Mouse (Mus musculus) MEL (cell line): ENCODE data around the gene Cyp27a1. TPM values are rescaled to one million over a fixed set of nuclear protein-coding genes. Genes with fewer than 3 reads are reported as not detected.
A peak's percentile ranks its signal among the peaks of the same experiment; 100 is the strongest.

Experiments used
- DNase-seq: peaks from one replicate; pipeline ENCODE4 v3.0.0; 2011; ENCODE audit warnings: low read depth, low spot score
- H3K27ac ChIP-seq: 2 replicates; pipeline ENCODE4 v1.5.1; 2012; ENCODE audit warnings: low read depth, mild to moderate bottlenecking, control low read depth, low read length, moderate library complexity; ENCODE audit not compliant: control insufficient read depth
- H3K27me3 ChIP-seq, 2 experiments: fragments of 150-350 bp in 1 of 2; sonication (generic) in 1 of 2; 2 replicates each; pipeline ENCODE4 v1.6.1; 2012; ENCODE audit warnings: low read length in 2 of 2, mild to moderate bottlenecking in 2 of 2, improper control_type of control experiment in 1 of 2, moderate library complexity in 1 of 2; ENCODE audit not compliant: insufficient read depth in 2 of 2, control insufficient read depth in 1 of 2
- H3K36me3 ChIP-seq, 2 experiments: 2 replicates each; pipeline ENCODE4 v1.6.1; 2012 to 2014; ENCODE audit warnings: low read length in 2 of 2, improper control_type of control experiment in 1 of 2, inconsistent platforms in 1 of 2, mild to moderate bottlenecking in 1 of 2; ENCODE audit not compliant: insufficient read depth in 2 of 2, control insufficient read depth in 1 of 2
- H3K4me1 ChIP-seq, 2 experiments: fragments of 150-350 bp in 1 of 2; sonication (generic) in 1 of 2; 2 replicates each; pipeline ENCODE4 v1.6.1; 2012; ENCODE audit warnings: low read length in 2 of 2, improper control_type of control experiment in 1 of 2, mild to moderate bottlenecking in 1 of 2; ENCODE audit not compliant: insufficient read depth in 2 of 2, control insufficient read depth in 1 of 2
- H3K4me3 ChIP-seq, 2 experiments: fragments of 150-350 bp in 1 of 2; sonication (generic) in 1 of 2; 2 replicates each; pipeline ENCODE4 v1.5.1; 2012; ENCODE audit warnings: low read depth in 2 of 2, low read length in 2 of 2, mild to moderate bottlenecking in 2 of 2, moderate library complexity in 2 of 2, control low read depth in 1 of 2, improper control_type of control experiment in 1 of 2; ENCODE audit not compliant: control insufficient read depth in 1 of 2, insufficient read depth in 1 of 2
- H3K79me2 ChIP-seq: 2 replicates; pipeline ENCODE4 v1.6.1; 2012; ENCODE audit warnings: mild to moderate bottlenecking, low read length, moderate library complexity; ENCODE audit not compliant: control insufficient read depth, poor library complexity, insufficient read depth
- H3K9ac ChIP-seq: 2 replicates; pipeline ENCODE4 v1.6.1; 2012; ENCODE audit warnings: low read depth, mild to moderate bottlenecking, control low read depth, low read length, moderate library complexity; ENCODE audit not compliant: control insufficient read depth, poor library complexity, severe bottlenecking
- H3K9me3 ChIP-seq: fragments of 150-350 bp; sonication (generic); replicated peaks from 2 replicates; pipeline ENCODE4 v1.6.1; 2012; ENCODE audit warnings: mild to moderate bottlenecking, low read length, improper control_type of control experiment, moderate library complexity; ENCODE audit not compliant: insufficient read depth
- BHLHE40 ChIP-seq: IDR thresholded peaks from 2 replicates; pipeline ENCODE4 v1.6.1; 2012; ENCODE audit warnings: low read depth, mild to moderate bottlenecking, inconsistent platforms, low read length, improper control_type of control experiment, borderline replicate concordance
- CHD2 ChIP-seq: IDR thresholded peaks from 2 replicates; pipeline ENCODE4 v1.6.1; 2011; ENCODE audit warnings: low read length, improper control_type of control experiment
- CTCF ChIP-seq, 3 experiments: IDR thresholded peaks in 2 of 3; conservative IDR thresholded peaks in 1 of 3; 2 replicates each; pipeline ENCODE4 v1.5.1; 2011 to 2012; ENCODE audit warnings: low read length in 3 of 3, low read depth in 2 of 3, mild to moderate bottlenecking in 2 of 3, improper control_type of control experiment in 1 of 3, inconsistent platforms in 1 of 3, mixed read lengths in 1 of 3, moderate library complexity in 1 of 3; ENCODE audit not compliant: control insufficient read depth in 1 of 3, insufficient read depth in 1 of 3, poor library complexity in 1 of 3, severe bottlenecking in 1 of 3
- ELF1 ChIP-seq: IDR thresholded peaks from 2 replicates; pipeline ENCODE4 v1.6.1; 2014; ENCODE audit warnings: low read depth, mild to moderate bottlenecking, inconsistent platforms, low read length, improper control_type of control experiment, moderate library complexity
- EP300 ChIP-seq, 2 experiments: IDR thresholded peaks; 2 replicates each; pipeline ENCODE4 v1.6.1; 2011; ENCODE audit warnings: improper control_type of control experiment in 2 of 2, low read length in 2 of 2, low read depth in 1 of 2, mild to moderate bottlenecking in 1 of 2
- GABPA ChIP-seq: IDR thresholded peaks from 2 replicates; pipeline ENCODE4 v1.6.1; 2012; ENCODE audit warnings: low read depth, mild to moderate bottlenecking, inconsistent platforms, low read length, improper control_type of control experiment, moderate library complexity
- JUND ChIP-seq: IDR thresholded peaks from 2 replicates; pipeline ENCODE4 v1.6.1; 2011; ENCODE audit warnings: low read depth, mild to moderate bottlenecking, improper control_type of control experiment, low read length
- MAX ChIP-seq: IDR thresholded peaks from 2 replicates; pipeline ENCODE4 v1.6.1; 2011; ENCODE audit warnings: low read length, improper control_type of control experiment
- MEF2A ChIP-seq: IDR thresholded peaks from 2 replicates; pipeline ENCODE4 v1.6.1; 2014; ENCODE audit warnings: low read depth, mild to moderate bottlenecking, inconsistent platforms, low read length, improper control_type of control experiment; ENCODE audit not compliant: poor library complexity, insufficient replicate concordance, severe bottlenecking; ENCODE audit errors: extremely low read depth
- MYC ChIP-seq: IDR thresholded peaks from 2 replicates; pipeline ENCODE4 v1.6.1; 2011; ENCODE audit warnings: low read depth, mild to moderate bottlenecking, low read length, improper control_type of control experiment, moderate library complexity
- NELFE ChIP-seq: IDR thresholded peaks from 2 replicates; pipeline ENCODE4 v1.6.1; 2011; ENCODE audit warnings: low read depth, low read length, improper control_type of control experiment
- POLR2A ChIP-seq, 2 experiments: IDR thresholded peaks; 2 replicates each; pipeline ENCODE4 v1.6.1; 2011 to 2012; ENCODE audit warnings: low read length in 2 of 2, mild to moderate bottlenecking in 2 of 2, control low read depth in 1 of 2, improper control_type of control experiment in 1 of 2, low read depth in 1 of 2, moderate library complexity in 1 of 2; ENCODE audit not compliant: control insufficient read depth in 1 of 2, insufficient read depth in 1 of 2, poor library complexity in 1 of 2
- SMC3 ChIP-seq: IDR thresholded peaks from 2 replicates; pipeline ENCODE4 v1.6.1; 2011; ENCODE audit warnings: low read depth, low read length, improper control_type of control experiment
- TAL1 ChIP-seq: IDR thresholded peaks from 2 replicates; pipeline ENCODE4 v1.6.1; 2012; ENCODE audit warnings: mild to moderate bottlenecking, inconsistent platforms, low read length, moderate library complexity, mixed read lengths
- TBP ChIP-seq: IDR thresholded peaks from 2 replicates; pipeline ENCODE4 v1.8.0; 2011; ENCODE audit warnings: low read depth, low read length, improper control_type of control experiment
- UBTF ChIP-seq: IDR thresholded peaks from 2 replicates; pipeline ENCODE4 v1.6.1; 2012; ENCODE audit warnings: low read depth, mild to moderate bottlenecking, inconsistent platforms, low read length, improper control_type of control experiment, moderate library complexity, borderline replicate concordance; ENCODE audit not compliant: insufficient read depth
- USF1 ChIP-seq: IDR thresholded peaks from 2 replicates; pipeline ENCODE4 v1.6.1; 2014; ENCODE audit warnings: low read depth, mild to moderate bottlenecking, inconsistent platforms, low read length, improper control_type of control experiment, moderate library complexity
- ZC3H11A ChIP-seq: IDR thresholded peaks from 2 replicates; pipeline ENCODE4 v1.6.1; 2012; ENCODE audit warnings: low read depth, mild to moderate bottlenecking, inconsistent platforms, low read length, improper control_type of control experiment
- ZMIZ1 ChIP-seq: IDR thresholded peaks from 2 replicates; pipeline ENCODE4 v1.6.1; 2012; ENCODE audit warnings: low read depth, mild to moderate bottlenecking, inconsistent platforms, low read length, improper control_type of control experiment, moderate library complexity
- polyA plus RNA-seq, 2 experiments: library from polyadenylated mRNA; stranded (reverse) in 1 of 2; unstranded in 1 of 2; fragments of >175 nt in 1 of 2; fragments of >200 nt in 1 of 2; gene quantifications; 2 replicates each; pipeline versions ENCODE4 v1.2.1 to v1.2.4; 2012; ENCODE audit warnings: low replicate concordance in 2 of 2, low read depth in 1 of 2; ENCODE audit not compliant: insufficient read length in 2 of 2, insufficient read depth in 1 of 2, missing spikeins in 1 of 2
- total RNA-seq: library from RNA; depleted of rRNA; stranded (reverse); fragments of 300-350 nt; gene quantifications from 2 replicates; pipeline ENCODE4 v1.2.3, GENCODE M21; 2012

The Cyp27a1 gene
- total and polyA plus RNA-seq, 3 experiments = not detected

DNA sequence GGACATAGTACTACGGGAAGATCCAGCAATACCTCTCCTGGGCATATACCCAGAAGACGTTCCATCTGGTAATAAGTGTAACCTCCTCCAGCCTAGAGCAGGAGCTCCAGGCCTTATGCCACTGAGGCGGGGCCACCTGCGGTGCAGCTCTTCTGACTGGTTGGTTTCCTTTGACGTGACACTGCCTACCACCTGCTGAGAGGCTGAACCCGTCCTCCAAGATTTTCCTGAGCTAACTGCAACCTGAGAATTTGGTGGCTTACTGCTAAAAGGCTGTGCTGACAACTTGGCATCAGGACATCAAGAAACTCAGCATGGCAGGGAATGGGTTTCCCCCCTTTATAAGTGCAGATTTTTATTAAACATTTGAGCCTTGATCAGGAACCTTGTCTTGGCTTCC, 3.8 kb upstream of the Cyp27a1 start:
- TF ChIP-seq ZC3H11A = no peak
- no peak for TF ChIP-seq GABPA
- no peak for TF ChIP-seq JUND
- no peak for TF ChIP-seq CHD2
- TF ChIP-seq UBTF = no peak
- TF ChIP-seq TAL1 = no peak
- no peak for TF ChIP-seq SMC3
- no peak for TF ChIP-seq MAX
- TF ChIP-seq TBP = no peak
- no peak for TF ChIP-seq ZMIZ1
- no peak for TF ChIP-seq USF1
- no peak for TF ChIP-seq BHLHE40
- no peak for TF ChIP-seq EP300 (IDR thresholded peaks at IDR 0.05; ENCODE audit: low read depth in 1 of 2, low read length in 2 of 2)
- no peak for DNase-seq
- H3K27me3 ChIP-seq = no peaks in the 10 kb centered on the region

DNA sequence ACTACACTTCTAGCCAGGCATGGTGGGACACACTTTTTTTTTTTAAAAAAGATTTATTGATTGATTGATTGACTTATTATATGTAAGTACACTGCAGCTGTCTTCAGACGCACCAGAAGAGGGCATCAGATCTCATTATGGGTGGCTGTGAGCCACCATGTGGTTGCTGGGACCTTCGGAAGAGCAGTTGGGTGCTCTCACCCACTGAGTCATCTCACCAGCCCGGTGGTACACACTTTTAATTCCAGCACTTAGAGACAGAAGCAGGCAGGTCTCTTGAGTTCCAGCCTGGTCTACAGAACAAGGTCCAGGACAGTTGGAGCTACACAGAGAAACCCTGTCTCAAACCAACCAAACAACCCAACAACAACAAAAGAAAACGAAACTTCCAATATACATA, 1.3 kb upstream of the Cyp27a1 start:
- H3K36me3 ChIP-seq = 0 out of 4 replicates have a peak, but pooled peaks cover 0 to 3% of the 10 kb centered on the region in 2 experiments
- peak; percentile 65 for DNase-seq
- H3K27ac ChIP-seq = peak overlapping the region; percentile 20
- peak overlapping the region; percentile 68 to 70 for H3K4me3 ChIP-seq
- H3K79me2 ChIP-seq = no peaks in the 10 kb centered on the region
- no peaks in the 10 kb centered on the region for H3K27me3 ChIP-seq
- no peak for TF ChIP-seq ELF1
- peak; percentile 29; the same call in 1 of the 2 replicates for TF ChIP-seq SMC3
- no peak for TF ChIP-seq GABPA
- TF ChIP-seq TBP = peak; percentile 30; the same call in 1 of the 2 replicates
- no peak for TF ChIP-seq CHD2
- peak in 1 of 2 experiments; percentile 56; a peak in 2 of 4 replicates for TF ChIP-seq POLR2A (IDR thresholded peaks at IDR 0.05; ENCODE audit: control insufficient read depth in 1 of 2, insufficient read depth in 1 of 2, low read depth in 1 of 2, low read length in 2 of 2, poor library complexity in 1 of 2)
- peak; percentile 9 to 45 (median 20); a peak in 4 of 6 replicates for TF ChIP-seq CTCF (IDR thresholded peaks at IDR 0.05 in 2 of 3, conservative IDR thresholded peaks at IDR 0.05 in 1 of 3; ENCODE audit: control insufficient read depth in 1 of 3, insufficient read depth in 1 of 3, low read depth in 2 of 3, low read length in 3 of 3, poor library complexity in 1 of 3, severe bottlenecking in 1 of 3)
- TF ChIP-seq NELFE = 0 out of 2 replicates have a peak, but pooled peaks have one; percentile 32
- TF ChIP-seq MYC = 0 out of 2 replicates have a peak, but pooled peaks have one; percentile 48
- peak; percentile 46; the same call in 1 of the 2 replicates for TF ChIP-seq MAX
- TF ChIP-seq MEF2A = no peak
- peak overlapping the region; percentile 79 for H3K9ac ChIP-seq
- H3K9me3 ChIP-seq = no peaks in the 10 kb centered on the region
- peaks cover 0 to 16% of the 10 kb centered on the region in 2 experiments; a peak in 2 of 4 replicates for H3K4me1 ChIP-seq

More for the DNA sequence above, 3.8 kb upstream of the Cyp27a1 start:
- Histone ChIP-seq H3K36me3 (0 out of 4 replicates have a peak, but pooled peaks cover 0 to 3% of the 10 kb centered on the region in 2 experiments), H3K4me1 (peaks cover 0 to 10% of the 10 kb centered on the region in 2 experiments; a peak in 2 of 4 replicates), H3K9ac (no peak overlapping the region), H3K79me2 (no peaks in the 10 kb centered on the region), H3K4me3 (no peak overlapping the region), H3K27ac (no peak overlapping the region), H3K9me3 (no peaks in the 10 kb centered on the region)
